Mouse (Mus musculus): ENCODE results near the gene Proser2. TPM values are rescaled to one million over a fixed set of nuclear protein-coding genes. Genes with fewer than 3 reads are reported as not detected.
A peak's percentile ranks its signal among the peaks of the same experiment; 100 is the strongest.

Proser2 gene
- polyA plus RNA-seq, 1 experiment from 2014 or later: 18.1 TPM

DNA sequence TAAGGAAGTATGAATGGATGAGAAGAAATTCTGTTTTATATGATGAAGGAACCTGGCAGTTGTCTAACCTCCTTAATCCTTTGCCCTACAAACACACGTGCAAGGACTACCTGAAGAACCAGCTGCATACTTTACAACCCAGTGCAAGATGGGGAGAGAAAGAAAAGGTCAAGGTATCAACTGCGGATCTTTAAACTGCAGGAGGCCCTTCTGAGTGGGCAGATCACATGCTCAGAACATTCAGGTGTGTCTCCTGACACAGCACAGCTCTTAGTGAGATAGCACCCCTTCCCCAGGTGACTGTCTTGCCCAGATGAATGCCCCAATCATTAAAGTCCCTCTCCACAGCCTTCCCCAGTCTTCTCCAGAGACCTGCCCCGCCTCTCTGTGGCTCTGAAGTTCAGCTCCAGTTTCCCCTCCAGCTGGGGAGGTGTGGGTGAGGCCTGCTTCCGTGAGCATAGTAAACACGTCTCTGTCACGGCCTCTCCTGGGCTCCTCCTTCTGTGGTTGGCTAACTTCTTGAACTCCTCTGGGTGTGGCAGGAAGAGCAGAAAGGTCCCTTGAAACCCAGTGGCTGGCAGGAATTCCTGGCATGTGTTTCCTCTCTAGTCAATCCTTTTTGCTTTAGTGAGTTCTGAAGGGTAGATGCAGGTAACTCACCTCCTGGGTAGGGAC lies 32.5 kb upstream of the Proser2 start:
- no peak overlapping the region for H3K4me3 ChIP-seq (ENCODE audit: low read length)
- no peaks in the 10 kb centered on the region for H3K36me3 ChIP-seq (ENCODE audit: control insufficient read depth, insufficient read depth)
- no peak overlapping the region for H3K4me2 ChIP-seq (ENCODE audit: low read depth, low read length)
- no peak overlapping the region for H3K9ac ChIP-seq (ENCODE audit: low read length)
- H3K4me1 ChIP-seq (ENCODE audit: control insufficient read depth, insufficient read depth, low read length): peaks cover 2% of the 10 kb centered on the region; the same call in 1 of the 2 replicates
- H3K9me3 ChIP-seq (replicated peaks; ENCODE audit: control insufficient read depth, low read length): no peaks in the 10 kb centered on the region
- no peak overlapping the region for H3K27ac ChIP-seq (ENCODE audit: low read length)
- H3K27me3 ChIP-seq (ENCODE audit: control insufficient read depth, insufficient read depth, low read length): no peaks in the 10 kb centered on the region
- 35% methylated on average over 6 of the region's 6 CpGs for WGBS
- 0 out of 2 replicates have a peak, but pooled peaks have one; percentile 32 for ATAC-seq (replicated peaks; ENCODE audit: extremely low read depth, insufficient read depth, low FRiP score)

DNA sequence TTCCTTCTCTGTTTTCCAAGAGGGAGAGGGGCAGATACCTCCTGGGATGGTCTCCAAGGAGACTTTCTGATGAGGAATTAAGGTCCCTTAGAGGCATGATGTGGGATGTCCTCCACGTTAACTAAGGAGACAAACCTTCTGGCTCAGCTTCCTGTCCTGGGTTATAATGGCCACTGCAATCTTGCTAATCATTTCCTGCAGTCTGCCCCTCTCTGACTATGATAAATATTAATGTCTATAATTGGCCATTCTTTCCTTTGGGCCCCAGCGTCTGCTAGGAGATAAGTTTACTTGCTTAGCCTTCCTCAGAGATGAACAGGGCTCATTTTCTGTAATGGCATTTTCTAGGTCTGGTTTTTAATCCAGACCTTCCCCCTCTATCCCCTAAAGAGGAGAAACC lies 29.7 kb upstream of the Proser2 start:
- Histone ChIP-seq H3K4me3 (ENCODE audit: low read length) (no peak overlapping the region), H3K27me3 (ENCODE audit: control insufficient read depth, insufficient read depth, low read length) (no peaks in the 10 kb centered on the region), H3K9ac (ENCODE audit: low read length) (no peak overlapping the region), H3K4me1 (ENCODE audit: control insufficient read depth, insufficient read depth, low read length) (no peaks in the 10 kb centered on the region; the same call in 1 of the 2 replicates), H3K27ac (ENCODE audit: low read length) (no peak overlapping the region), H3K9me3 (replicated peaks; ENCODE audit: control insufficient read depth, low read length) (no peaks in the 10 kb centered on the region), H3K36me3 (ENCODE audit: control insufficient read depth, insufficient read depth) (no peaks in the 10 kb centered on the region), H3K4me2 (ENCODE audit: low read depth, low read length) (no peak overlapping the region)
- 32% methylated on average over 2 of the region's 2 CpGs for WGBS
- no peak for ATAC-seq (replicated peaks; ENCODE audit: extremely low read depth, insufficient read depth, low FRiP score)

DNA sequence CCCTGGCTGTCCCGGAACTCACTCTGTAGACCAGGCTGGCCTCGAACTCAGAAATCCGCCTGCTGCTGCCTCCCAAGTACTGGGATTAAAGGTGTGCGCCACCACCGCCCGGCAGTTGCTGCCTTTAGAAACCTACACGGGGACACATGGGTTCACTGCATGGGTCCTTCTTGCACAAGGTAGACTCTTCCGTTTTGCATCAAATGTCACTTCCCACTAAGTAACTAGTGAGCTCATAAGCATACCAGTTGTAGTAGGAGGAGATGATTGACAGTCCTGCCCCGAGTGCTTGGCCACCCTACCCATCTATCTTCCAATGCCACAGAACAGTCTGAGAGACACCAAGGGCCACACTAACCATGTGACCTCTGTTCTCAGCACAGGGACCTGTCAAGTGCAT lies 29.2 kb upstream of the Proser2 start:
- WGBS: 92% methylated on average over 9 of the region's 9 CpGs
- Histone ChIP-seq H3K4me3 (ENCODE audit: low read length) (no peak overlapping the region), H3K27me3 (ENCODE audit: control insufficient read depth, insufficient read depth, low read length) (no peaks in the 10 kb centered on the region), H3K4me2 (ENCODE audit: low read depth, low read length) (no peak overlapping the region), H3K27ac (ENCODE audit: low read length) (no peak overlapping the region), H3K9ac (ENCODE audit: low read length) (no peak overlapping the region), H3K36me3 (ENCODE audit: control insufficient read depth, insufficient read depth) (no peaks in the 10 kb centered on the region), H3K9me3 (replicated peaks; ENCODE audit: control insufficient read depth, low read length) (no peaks in the 10 kb centered on the region), H3K4me1 (ENCODE audit: control insufficient read depth, insufficient read depth, low read length) (no peaks in the 10 kb centered on the region; the same call in 1 of the 2 replicates)
- ATAC-seq (replicated peaks; ENCODE audit: extremely low read depth, insufficient read depth, low FRiP score): no peak

DNA sequence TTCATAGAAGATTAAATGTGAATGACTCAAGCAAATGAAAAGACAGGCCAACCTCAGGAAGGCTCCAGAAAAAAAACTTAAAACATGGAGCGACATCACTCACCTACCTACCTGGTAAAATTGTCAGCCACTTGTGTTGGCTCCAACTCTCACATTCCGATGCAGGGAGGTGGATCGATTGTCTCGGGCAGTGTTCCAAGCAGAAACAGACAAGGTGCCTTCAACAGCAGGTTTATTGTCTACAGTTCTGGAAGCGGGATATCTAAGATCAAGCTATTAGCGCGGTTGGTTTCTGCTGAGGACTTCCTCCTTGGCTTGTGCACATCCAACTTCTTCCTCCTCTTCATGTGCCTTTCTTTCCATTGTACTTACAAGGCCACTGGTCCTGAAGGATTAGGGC lies 27.6 kb upstream of the Proser2 start:
- H3K36me3 ChIP-seq (ENCODE audit: control insufficient read depth, insufficient read depth): no peaks in the 10 kb centered on the region
- ATAC-seq (replicated peaks; ENCODE audit: extremely low read depth, insufficient read depth, low FRiP score): no peak
- no peak overlapping the region for H3K27ac ChIP-seq (ENCODE audit: low read length)
- WGBS: 82% methylated on average over 7 of the region's 7 CpGs
- H3K9me3 ChIP-seq (replicated peaks; ENCODE audit: control insufficient read depth, low read length): no peaks in the 10 kb centered on the region
- H3K27me3 ChIP-seq (ENCODE audit: control insufficient read depth, insufficient read depth, low read length): no peaks in the 10 kb centered on the region
- H3K4me3 ChIP-seq (ENCODE audit: low read length): no peak overlapping the region
- no peaks in the 10 kb centered on the region; the same call in 1 of the 2 replicates for H3K4me1 ChIP-seq (ENCODE audit: control insufficient read depth, insufficient read depth, low read length)
- no peak overlapping the region for H3K9ac ChIP-seq (ENCODE audit: low read length)
- H3K4me2 ChIP-seq (ENCODE audit: low read depth, low read length): no peak overlapping the region

DNA sequence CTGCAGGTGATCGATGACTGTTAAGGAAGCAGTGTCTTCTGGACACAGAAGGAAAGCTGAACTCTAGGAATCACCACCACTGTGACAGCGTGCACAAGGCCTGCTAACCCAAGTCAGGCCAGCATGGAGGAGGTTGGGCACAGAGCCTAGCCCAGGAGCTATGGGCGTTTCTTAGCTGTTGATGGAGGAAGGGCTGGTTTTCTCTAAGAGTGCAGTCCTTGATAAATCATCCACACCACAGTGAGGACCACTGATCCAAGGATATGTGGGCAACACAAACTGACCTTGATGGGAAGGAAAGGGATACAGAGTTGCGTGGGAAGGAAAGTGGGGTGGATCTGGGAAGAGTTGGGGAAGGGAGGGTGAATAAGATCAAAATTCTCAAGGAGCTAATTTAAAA lies 27.2 kb upstream of the Proser2 start:
- no peak overlapping the region for H3K27ac ChIP-seq (ENCODE audit: low read length)
- WGBS: 85% methylated on average over 4 of the region's 4 CpGs
- H3K9me3 ChIP-seq (replicated peaks; ENCODE audit: control insufficient read depth, low read length): no peaks in the 10 kb centered on the region
- H3K9ac ChIP-seq (ENCODE audit: low read length): no peak overlapping the region
- H3K27me3 ChIP-seq (ENCODE audit: control insufficient read depth, insufficient read depth, low read length): no peaks in the 10 kb centered on the region
- H3K36me3 ChIP-seq (ENCODE audit: control insufficient read depth, insufficient read depth): no peaks in the 10 kb centered on the region
- no peak overlapping the region for H3K4me2 ChIP-seq (ENCODE audit: low read depth, low read length)
- ATAC-seq (replicated peaks; ENCODE audit: extremely low read depth, insufficient read depth, low FRiP score): no peak
- H3K4me3 ChIP-seq (ENCODE audit: low read length): no peak overlapping the region
- no peaks in the 10 kb centered on the region; the same call in 1 of the 2 replicates for H3K4me1 ChIP-seq (ENCODE audit: control insufficient read depth, insufficient read depth, low read length)

GRCm38 (mm10) chr2:6149801-6150200 lies 19.8 kb upstream of the Proser2 start:
- Histone ChIP-seq H3K9ac (ENCODE audit: low read length) (no peak overlapping the region), H3K36me3 (ENCODE audit: control insufficient read depth, insufficient read depth) (no peaks in the 10 kb centered on the region), H3K27me3 (ENCODE audit: control insufficient read depth, insufficient read depth, low read length) (no peaks in the 10 kb centered on the region), H3K4me3 (ENCODE audit: low read length) (no peak overlapping the region), H3K4me2 (ENCODE audit: low read depth, low read length) (no peak overlapping the region), H3K4me1 (ENCODE audit: control insufficient read depth, insufficient read depth, low read length) (no peaks in the 10 kb centered on the region), H3K27ac (ENCODE audit: low read length) (no peak overlapping the region), H3K9me3 (replicated peaks; ENCODE audit: control insufficient read depth, low read length) (no peaks in the 10 kb centered on the region)
- no peak for ATAC-seq (replicated peaks; ENCODE audit: extremely low read depth, insufficient read depth, low FRiP score)
- 83% methylated on average over 5 of the region's 5 CpGs for WGBS

DNA sequence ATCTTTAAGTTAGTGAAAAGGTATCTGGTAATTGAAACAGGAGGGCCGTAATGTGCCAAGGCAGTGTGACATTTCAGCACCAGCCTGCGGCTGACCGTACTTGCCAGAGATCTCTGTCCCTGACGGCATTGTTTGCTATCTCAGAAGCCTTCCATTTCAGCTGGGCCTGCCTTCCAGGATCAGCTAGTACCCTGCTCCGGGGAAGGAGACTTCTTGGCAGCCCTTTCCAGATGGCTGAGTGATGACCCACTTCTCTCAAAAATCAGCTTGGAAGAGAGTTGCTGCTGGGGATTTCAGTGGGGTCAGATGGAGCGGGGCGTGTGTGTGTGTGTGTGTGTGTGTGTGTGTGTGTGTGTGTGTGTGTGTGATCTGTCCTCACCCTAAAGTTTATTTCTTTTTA lies 16.9 kb upstream of the Proser2 start:
- H3K9me3 ChIP-seq (replicated peaks; ENCODE audit: control insufficient read depth, low read length): no peaks in the 10 kb centered on the region
- 65% methylated on average over 7 of the region's 7 CpGs for WGBS
- H3K36me3 ChIP-seq (ENCODE audit: control insufficient read depth, insufficient read depth): no peaks in the 10 kb centered on the region
- H3K9ac ChIP-seq (ENCODE audit: low read length): no peak overlapping the region
- no peak overlapping the region for H3K4me2 ChIP-seq (ENCODE audit: low read depth, low read length)
- H3K4me1 ChIP-seq (ENCODE audit: control insufficient read depth, insufficient read depth, low read length): no peaks in the 10 kb centered on the region
- ATAC-seq (replicated peaks; ENCODE audit: extremely low read depth, insufficient read depth, low FRiP score): no peak
- H3K27me3 ChIP-seq (ENCODE audit: control insufficient read depth, insufficient read depth, low read length): no peaks in the 10 kb centered on the region
- H3K27ac ChIP-seq (ENCODE audit: low read length): no peak overlapping the region
- no peak overlapping the region for H3K4me3 ChIP-seq (ENCODE audit: low read length)

DNA sequence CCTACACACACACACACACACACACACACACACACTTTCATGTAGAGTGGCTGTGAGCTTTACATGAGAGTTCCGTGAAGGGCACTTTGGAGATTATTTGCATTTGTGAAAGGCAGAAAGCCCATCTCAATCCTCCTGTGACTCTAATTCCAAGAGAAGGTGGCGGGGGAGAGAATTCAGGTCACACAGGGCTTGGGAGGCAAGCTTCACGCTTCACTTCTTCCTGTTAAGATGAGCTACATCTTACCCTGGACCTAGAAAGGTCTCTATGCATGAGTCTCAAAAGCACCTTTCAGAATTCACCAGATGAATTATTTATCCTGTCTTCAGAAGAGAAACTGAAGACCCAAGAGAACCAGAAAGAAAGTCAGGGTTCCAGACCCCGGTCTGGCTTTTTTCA lies 16.2 kb upstream of the Proser2 start:
- Histone ChIP-seq H3K4me1 (ENCODE audit: control insufficient read depth, insufficient read depth, low read length) (no peaks in the 10 kb centered on the region), H3K9ac (ENCODE audit: low read length) (no peak overlapping the region), H3K4me2 (ENCODE audit: low read depth, low read length) (no peak overlapping the region), H3K27me3 (ENCODE audit: control insufficient read depth, insufficient read depth, low read length) (no peaks in the 10 kb centered on the region), H3K9me3 (replicated peaks; ENCODE audit: control insufficient read depth, low read length) (no peaks in the 10 kb centered on the region), H3K36me3 (ENCODE audit: control insufficient read depth, insufficient read depth) (no peaks in the 10 kb centered on the region), H3K27ac (ENCODE audit: low read length) (no peak overlapping the region), H3K4me3 (ENCODE audit: low read length) (no peak overlapping the region)
- WGBS: 87% methylated on average over 4 of the region's 4 CpGs
- no peak for ATAC-seq (replicated peaks; ENCODE audit: extremely low read depth, insufficient read depth, low FRiP score)

DNA sequence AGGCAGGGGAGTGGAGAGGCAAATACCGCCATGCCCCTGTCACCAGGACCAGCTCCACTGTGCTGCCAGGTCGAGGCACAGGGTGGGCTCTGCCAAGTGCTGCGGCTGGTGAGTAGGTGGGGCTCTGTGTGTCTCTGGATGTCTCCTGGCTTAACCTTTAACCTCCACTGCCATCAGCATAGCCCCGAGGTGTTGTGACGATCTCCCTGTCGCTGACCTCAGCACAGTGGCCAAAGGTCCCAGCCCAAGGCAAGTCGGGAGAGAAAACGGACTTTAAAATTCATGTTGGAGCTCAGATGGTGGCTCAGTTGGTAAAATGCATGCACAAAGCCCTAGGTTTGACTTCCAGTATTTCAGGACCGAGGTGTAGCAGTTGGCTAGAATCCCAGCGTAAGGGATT lies 15.6 kb upstream of the Proser2 start:
- H3K9me3 ChIP-seq (replicated peaks; ENCODE audit: control insufficient read depth, low read length): no peaks in the 10 kb centered on the region
- 76% methylated on average over 10 of the region's 10 CpGs for WGBS
- ATAC-seq (replicated peaks; ENCODE audit: extremely low read depth, insufficient read depth, low FRiP score): no peak
- H3K4me2 ChIP-seq (ENCODE audit: low read depth, low read length): no peak overlapping the region
- H3K9ac ChIP-seq (ENCODE audit: low read length): no peak overlapping the region
- 0 out of 2 replicates have a peak, but pooled peaks cover 4% of the 10 kb centered on the region for H3K4me1 ChIP-seq (ENCODE audit: control insufficient read depth, insufficient read depth, low read length)
- H3K36me3 ChIP-seq (ENCODE audit: control insufficient read depth, insufficient read depth): no peaks in the 10 kb centered on the region
- H3K4me3 ChIP-seq (ENCODE audit: low read length): no peak overlapping the region
- no peak overlapping the region for H3K27ac ChIP-seq (ENCODE audit: low read length)
- no peaks in the 10 kb centered on the region for H3K27me3 ChIP-seq (ENCODE audit: control insufficient read depth, insufficient read depth, low read length)
